Mouse (Mus musculus) lung, adult 2 months (tissue): ENCODE data around the gene Olfr325.

Experiments used
- CTCF ChIP-seq: fragments of 200-500 bp; IDR thresholded peaks from 2 replicates; pipeline ENCODE4 v1.5.1; 2011; ENCODE audit warnings: mild to moderate bottlenecking, low read length, control low read depth; ENCODE audit not compliant: insufficient read depth
- POLR2A ChIP-seq: fragments of 200-500 bp; IDR thresholded peaks from 2 replicates; pipeline ENCODE4 v1.6.1; 2011; ENCODE audit warnings: low read depth, mild to moderate bottlenecking, control low read depth, low read length, borderline replicate concordance; ENCODE audit errors: extremely low read depth

DNA sequence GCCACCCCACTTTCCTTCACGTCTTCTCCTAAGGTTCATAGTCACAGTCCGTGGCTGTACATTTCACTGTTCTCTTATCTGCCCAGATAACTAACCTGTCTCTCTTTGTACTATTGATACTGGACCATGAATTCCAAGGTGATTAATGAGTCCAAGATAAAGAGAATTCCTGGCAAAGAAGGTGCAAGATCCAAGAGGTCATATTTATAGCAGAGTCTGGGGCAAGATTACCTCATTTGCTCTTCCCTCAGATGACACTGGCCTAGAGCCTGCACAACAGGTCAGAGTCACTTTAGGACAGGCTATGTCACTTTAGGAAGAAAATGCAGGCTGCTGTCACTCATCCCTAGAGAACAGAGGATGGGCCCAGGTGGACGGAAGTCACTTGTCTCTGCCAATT, 27.7 kb downstream of the Olfr325 start:
- no peak for TF ChIP-seq CTCF
- no peak for TF ChIP-seq POLR2A
